Mouse (Mus musculus): ENCODE data around the gene Slc11a1. TPM values are rescaled to one million over a fixed set of nuclear protein-coding genes. Genes with fewer than 3 reads are reported as not detected.

Gene Slc11a1
- polyA plus RNA-seq, 1 experiment from 2014 or later, result 1.1 TPM

DNA sequence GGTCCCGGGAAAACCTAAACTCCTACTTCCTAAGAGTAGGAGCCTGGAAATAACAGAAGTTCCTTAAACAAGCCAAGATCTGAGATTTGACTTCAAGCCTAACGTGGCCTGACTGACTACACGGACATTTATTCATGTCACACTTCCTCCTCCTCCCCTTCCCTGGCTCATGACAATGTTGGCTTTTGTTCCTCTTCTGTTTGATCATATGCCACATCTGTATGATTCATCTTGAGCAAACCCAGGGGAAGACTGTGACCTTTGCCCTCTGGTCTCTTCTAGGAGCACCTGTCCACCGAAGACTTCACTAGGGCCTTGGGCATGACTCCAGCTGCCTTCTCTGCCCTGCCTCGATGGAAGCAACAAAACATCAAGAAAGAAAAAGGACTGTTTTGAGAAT is 59.6 kb downstream of the Slc11a1 start:
- whole genome bisulfite sequencing, result 84% methylated on average over 5 of the region's 5 CpGs
- H3K27ac ChIP-seq, result no peak overlapping the region
- no peak overlapping the region for H3K4me3 ChIP-seq

DNA sequence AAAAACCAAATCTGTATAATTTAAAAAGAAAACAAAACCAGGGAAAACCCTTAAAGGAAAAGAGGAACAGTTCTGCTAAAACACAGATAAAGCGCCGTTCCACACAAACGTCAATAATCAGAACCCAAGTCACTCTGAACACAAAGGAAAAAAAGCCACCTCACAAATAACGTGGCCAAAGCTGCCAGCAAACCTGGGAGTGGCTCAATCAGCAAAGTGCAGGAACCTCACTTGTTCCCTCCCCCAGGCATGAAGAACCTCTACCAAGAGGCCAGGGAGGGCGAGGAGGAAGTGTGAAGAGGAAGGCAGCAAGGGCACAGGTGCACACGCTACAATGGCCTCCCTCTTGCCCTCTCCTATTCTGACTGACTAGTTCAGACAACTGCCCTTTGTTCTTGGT is 60.6 kb downstream of the Slc11a1 start:
- no peak for ATAC-seq
- Histone ChIP-seq H3K4me1 (no peaks in the 10 kb centered on the region), H3K9me3 (replicated peaks) (no peaks in the 10 kb centered on the region), H3K4me3 (no peak overlapping the region), H3K9ac (no peak overlapping the region), H3K27me3 (no peaks in the 10 kb centered on the region), H3K4me2 (no peak overlapping the region), H3K27ac (no peak overlapping the region), H3K36me3 (ENCODE audit: poor library complexity, severe bottlenecking) (peaks cover 61% of the 10 kb centered on the region)
- 89% methylated on average over 6 of the region's 6 CpGs for WGBS

More for the DNA sequence above, 59.6 kb downstream of the Slc11a1 start:
- no peak overlapping the region for H3K4me2 ChIP-seq
- H3K4me1 ChIP-seq, result no peaks in the 10 kb centered on the region
- no peak for ATAC-seq
- no peaks in the 10 kb centered on the region for H3K9me3 ChIP-seq (replicated peaks)
- H3K27me3 ChIP-seq, result no peaks in the 10 kb centered on the region
- H3K9ac ChIP-seq, result no peak overlapping the region
- H3K36me3 ChIP-seq (ENCODE audit: poor library complexity, severe bottlenecking), result peaks cover 53% of the 10 kb centered on the region

MicroRNA genes within 50 kb of the gene (microRNA counts, 519-probe panel; counts per million panel counts)
- 3,958 counts per million, percentile 77 among the panel's probes with 10 or more counts for microRNA mmu-miR-26b

Small RNA genes within 50 kb of the gene (microRNA-seq; reads per million reads assigned to microRNA genes)
- gene Mir26b, result 19,347 reads per million, percentile 97 among the genes with 10 or more reads in this experiment

Other genes with a start within 250 kb of the Slc11a1 start
- gene Rufy4, start 249.7 kb upstream of the Slc11a1 start, polyA plus RNA-seq (2015; fragmentation: Nextera tagmentation; extraction: Ambion mirVana), result 0.19 and 0.26 TPM in 2 replicates
- gene Cxcr2, start 221.2 kb upstream of the Slc11a1 start, polyA plus RNA-seq (2015; fragmentation: Nextera tagmentation; extraction: Ambion mirVana), result 0.14 TPM in 1 of 2 replicates, not detected in the other
- not detected in 2 replicates for gene Cxcr1, start 180.6 kb upstream of the Slc11a1 start, polyA plus RNA-seq (2015; fragmentation: Nextera tagmentation; extraction: Ambion mirVana)
- 367 and 371 TPM in 2 replicates for gene Arpc2, start 139.1 kb upstream of the Slc11a1 start, polyA plus RNA-seq (2015; fragmentation: Nextera tagmentation; extraction: Ambion mirVana)
- gene Gpbar1, start 96.6 kb upstream of the Slc11a1 start, polyA plus RNA-seq (2015; fragmentation: Nextera tagmentation; extraction: Ambion mirVana), result not detected in 2 replicates
- gene Aamp, start 90.5 kb upstream of the Slc11a1 start, polyA plus RNA-seq (2015; fragmentation: Nextera tagmentation; extraction: Ambion mirVana), result 195 and 211 TPM in 2 replicates
- 94.5 and 96.1 TPM in 2 replicates for gene Pnkd, start 90.3 kb upstream of the Slc11a1 start, polyA plus RNA-seq (2015; fragmentation: Nextera tagmentation; extraction: Ambion mirVana)
- gene Tmbim1, start 69.6 kb upstream of the Slc11a1 start, polyA plus RNA-seq (2015; fragmentation: Nextera tagmentation; extraction: Ambion mirVana), result 4.3 and 4.4 TPM in 2 replicates
- gene Catip, start 13.1 kb upstream of the Slc11a1 start, polyA plus RNA-seq (2015; fragmentation: Nextera tagmentation; extraction: Ambion mirVana), result 0.45 and 0.79 TPM in 2 replicates
- 23.6 and 26.6 TPM in 2 replicates for gene Ctdsp1, start 16.3 kb downstream of the Slc11a1 start, polyA plus RNA-seq (2015; fragmentation: Nextera tagmentation; extraction: Ambion mirVana)
- gene Vil1, start 34.2 kb downstream of the Slc11a1 start, polyA plus RNA-seq (2015; fragmentation: Nextera tagmentation; extraction: Ambion mirVana), result 0.18 and 0.28 TPM in 2 replicates
- 64.2 and 68.6 TPM in 2 replicates for gene Cnot9, start 130.9 kb downstream of the Slc11a1 start, polyA plus RNA-seq (2015; fragmentation: Nextera tagmentation; extraction: Ambion mirVana)
- gene Plcd4, start 167.7 kb downstream of the Slc11a1 start, polyA plus RNA-seq (2015; fragmentation: Nextera tagmentation; extraction: Ambion mirVana), result 1.6 and 1.9 TPM in 2 replicates
- 35.8 and 38.5 TPM in 2 replicates for gene Usp37, start 169.1 kb downstream of the Slc11a1 start, polyA plus RNA-seq (2015; fragmentation: Nextera tagmentation; extraction: Ambion mirVana)
- gene Zfp142, start 213.1 kb downstream of the Slc11a1 start, polyA plus RNA-seq (2015; fragmentation: Nextera tagmentation; extraction: Ambion mirVana), result 9.2 and 9.3 TPM in 2 replicates
- 20.5 and 22.7 TPM in 2 replicates for gene Bcs1l, start 213.1 kb downstream of the Slc11a1 start, polyA plus RNA-seq (2015; fragmentation: Nextera tagmentation; extraction: Ambion mirVana)
- 38.8 and 42.8 TPM in 2 replicates for gene Rnf25, start 226.2 kb downstream of the Slc11a1 start, polyA plus RNA-seq (2015; fragmentation: Nextera tagmentation; extraction: Ambion mirVana)
- 24.5 and 24.7 TPM in 2 replicates for gene Stk36, start 226.2 kb downstream of the Slc11a1 start, polyA plus RNA-seq (2015; fragmentation: Nextera tagmentation; extraction: Ambion mirVana)